Mouse (Mus musculus) frontal cortex, postnatal 14 days (tissue): Measurements from ENCODE around the gene Bst1.

ENCODE experiments used
- DNase-seq, 2 experiments: peaks; one replicate each; pipeline ENCODE4 v3.0.0; 2022; ENCODE audit warnings: low spot score in 2 of 2

The Bst1 gene

DNA sequence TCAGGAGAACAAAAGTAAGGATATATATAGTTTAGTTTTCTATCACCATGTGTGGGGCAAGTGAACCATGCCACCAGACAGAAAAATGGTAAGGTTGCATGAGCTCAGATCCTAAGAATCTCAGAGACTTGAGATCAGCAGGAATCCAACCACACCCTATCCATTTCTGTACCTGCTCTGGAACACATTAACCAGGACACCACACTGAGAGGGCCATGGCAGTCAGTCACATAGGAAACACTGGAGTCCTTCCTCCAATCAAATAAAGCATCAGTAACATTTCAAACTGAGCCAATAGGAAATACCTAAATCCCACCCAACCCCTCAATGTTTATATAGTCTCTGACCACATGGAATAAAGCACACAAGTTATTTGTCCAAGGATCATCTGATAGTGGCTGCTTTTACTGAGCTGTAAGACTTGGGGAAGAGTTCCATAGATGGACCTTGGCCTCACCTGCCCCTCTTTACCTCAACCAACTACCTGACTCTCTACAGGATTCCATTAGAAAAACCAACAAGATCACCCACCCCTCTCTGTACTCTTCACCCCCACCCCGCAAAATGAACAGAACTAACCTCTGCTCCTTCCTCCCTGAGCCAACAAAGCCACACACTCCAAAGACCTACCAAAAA is 8.1 kb upstream of the Bst1 start:
- no peak for DNase-seq

DNA sequence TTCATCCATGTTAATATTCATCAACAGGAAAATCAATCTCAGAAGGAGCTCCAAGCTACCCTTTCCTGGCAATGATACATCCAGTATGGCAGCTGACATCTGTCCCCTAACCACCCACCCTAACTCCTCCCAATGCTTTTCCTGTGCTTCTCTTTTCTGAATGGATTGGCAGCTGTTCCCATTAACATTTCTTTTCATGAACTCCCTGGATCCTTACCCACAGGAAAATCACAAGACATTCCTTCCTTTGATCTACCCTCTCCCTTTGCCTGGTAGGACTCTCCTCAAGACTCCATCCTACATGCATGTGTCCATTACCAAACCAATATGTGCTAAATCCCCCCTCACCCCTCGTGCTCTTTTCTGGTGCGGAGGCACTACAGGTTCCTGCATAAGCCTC is 4.1 kb upstream of the Bst1 start:
- no peak for DNase-seq

DNA sequence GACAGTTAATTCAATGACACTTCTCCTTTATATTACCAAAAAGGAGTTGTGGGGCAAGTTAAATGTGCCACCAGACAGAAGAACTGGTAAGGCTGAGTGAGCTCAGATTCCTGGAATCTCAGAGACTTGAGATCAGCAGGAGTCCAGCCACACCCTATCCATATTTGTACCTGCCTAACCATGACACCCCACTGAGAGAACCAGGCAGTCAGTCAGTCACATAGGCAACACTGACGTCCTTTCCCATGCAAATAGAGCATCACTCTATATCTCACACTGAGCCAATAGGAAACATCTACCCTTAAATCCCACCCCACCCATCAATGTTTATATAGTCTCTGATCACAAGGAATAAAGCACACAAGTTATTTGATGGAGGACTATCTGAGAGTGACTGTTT is 2.9 kb upstream of the Bst1 start:
- DNase-seq: no peak

DNA sequence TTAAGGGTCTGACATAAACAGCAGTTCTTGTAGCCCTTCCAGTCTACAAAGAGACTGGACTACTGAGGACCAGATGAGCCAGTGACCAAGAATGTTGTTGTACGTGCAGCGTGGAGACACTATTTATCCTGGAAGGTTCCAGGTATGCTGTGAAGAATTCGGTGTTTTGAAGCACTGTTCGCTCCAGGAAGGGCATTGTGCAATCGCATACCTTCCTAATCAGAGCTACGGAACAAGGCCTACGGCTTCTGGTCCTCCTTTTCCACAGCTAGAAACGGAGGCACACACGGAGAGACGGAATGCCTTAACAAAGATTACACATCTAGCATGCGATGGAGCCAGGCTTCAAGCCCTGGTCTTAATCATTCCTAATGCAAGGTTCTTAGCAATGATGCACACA is 2.1 kb downstream of the Bst1 start:
- DNase-seq: no peak

DNA sequence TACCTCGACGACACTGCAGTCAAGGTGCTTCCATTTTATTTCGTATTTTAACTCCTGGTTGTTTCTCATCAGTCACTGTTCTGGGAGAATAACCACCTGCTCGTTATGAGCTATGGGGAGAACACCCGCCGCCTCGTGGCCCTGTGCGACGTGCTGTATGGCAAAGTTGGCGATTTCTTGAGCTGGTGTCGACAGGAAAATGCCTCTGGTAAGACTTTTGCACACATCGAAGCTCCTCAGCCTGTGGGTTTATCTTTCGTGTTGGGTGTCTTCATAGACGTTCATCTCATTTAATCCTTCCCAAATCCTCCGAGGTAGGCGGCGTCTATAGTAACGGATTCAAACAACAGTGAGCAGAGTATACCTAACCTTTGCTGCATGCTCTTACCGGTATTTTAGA is 2.9 kb downstream of the Bst1 start, which contains the start of gene Fbxl5:
Gene Fbxl5 (minus strand): TSS at position 101 of the 400 bp plus-strand sequence.
- no peak for DNase-seq

DNA sequence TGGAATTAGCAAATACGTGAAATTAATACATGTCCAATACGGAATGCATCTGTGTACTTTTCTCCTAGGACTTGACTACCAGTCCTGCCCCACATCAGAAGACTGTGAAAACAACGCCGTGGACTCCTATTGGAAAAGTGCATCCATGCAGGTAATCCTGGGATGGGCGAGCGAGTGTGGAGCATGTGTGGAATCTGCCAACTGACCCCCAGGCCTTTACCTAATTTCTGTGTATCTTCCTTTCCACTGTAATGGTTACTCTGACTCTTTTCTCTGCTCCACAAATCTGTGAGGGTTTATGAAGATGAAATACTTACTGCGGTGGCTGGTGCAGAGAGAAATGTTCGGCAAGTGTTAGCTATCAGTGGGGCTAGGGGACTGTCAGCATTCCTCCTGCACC is 3.5 kb downstream of the Bst1 start:
- no peak for DNase-seq

DNA sequence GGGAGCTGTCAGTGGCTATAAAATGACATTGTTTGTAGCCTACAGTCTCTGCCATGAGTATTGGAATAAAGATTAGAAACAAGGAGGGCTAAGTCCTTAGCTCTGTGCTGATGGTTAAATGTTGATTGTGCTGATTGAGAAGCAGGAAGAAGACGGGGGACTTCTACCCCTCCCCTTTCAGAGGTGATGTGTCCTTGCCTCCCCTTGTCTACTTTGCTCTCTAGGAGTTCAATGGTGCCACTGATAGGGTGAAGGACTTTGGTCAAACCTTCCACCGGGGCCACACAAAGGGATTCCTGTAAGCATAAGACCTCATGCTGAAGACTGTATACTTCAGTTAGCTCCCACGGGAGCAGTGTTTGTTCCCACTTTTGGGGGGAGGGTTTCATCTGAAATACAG is 4.1 kb downstream of the Bst1 start:
- DNase-seq: no peak

DNA sequence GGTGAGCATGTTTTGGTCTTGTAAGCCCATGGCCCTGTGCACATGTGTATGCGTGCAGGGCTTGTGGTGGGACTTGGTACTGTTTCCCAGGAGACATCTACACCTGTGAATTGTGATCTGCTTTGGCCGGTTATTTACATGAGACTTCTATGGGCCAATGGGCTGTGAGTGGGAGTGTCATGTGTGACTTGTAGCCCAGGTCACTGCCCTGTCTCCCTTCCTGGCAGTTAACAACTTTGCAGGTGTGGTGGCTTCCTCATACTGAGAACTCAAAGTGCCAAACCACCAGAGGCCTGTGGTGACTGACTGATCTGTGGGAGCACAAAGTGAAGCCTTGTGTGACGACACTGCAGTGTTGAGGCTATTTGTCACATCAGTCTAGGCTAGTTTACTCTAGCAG is 5.9 kb downstream of the Bst1 start:
- DNase-seq: no peak

DNA sequence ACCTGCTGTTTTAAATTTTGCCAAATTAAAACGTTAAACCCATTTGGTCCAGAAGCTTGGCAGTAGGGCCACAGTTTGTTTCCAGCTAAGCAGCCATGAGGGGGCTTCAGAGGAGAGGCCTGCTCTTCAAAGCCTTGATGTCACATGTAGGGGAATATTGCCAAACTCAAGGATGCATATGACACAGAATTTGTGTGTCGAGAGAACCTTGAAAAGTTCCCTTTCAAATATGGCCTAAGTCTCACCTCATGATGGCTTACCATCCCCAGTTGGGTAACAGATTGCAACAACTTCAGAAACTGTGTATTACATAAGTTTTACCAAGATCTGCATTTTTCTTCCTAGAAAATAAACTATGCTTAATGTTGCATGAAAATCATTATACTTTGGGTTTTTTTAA is 8.2 kb downstream of the Bst1 start:
- no peak for DNase-seq

DNA sequence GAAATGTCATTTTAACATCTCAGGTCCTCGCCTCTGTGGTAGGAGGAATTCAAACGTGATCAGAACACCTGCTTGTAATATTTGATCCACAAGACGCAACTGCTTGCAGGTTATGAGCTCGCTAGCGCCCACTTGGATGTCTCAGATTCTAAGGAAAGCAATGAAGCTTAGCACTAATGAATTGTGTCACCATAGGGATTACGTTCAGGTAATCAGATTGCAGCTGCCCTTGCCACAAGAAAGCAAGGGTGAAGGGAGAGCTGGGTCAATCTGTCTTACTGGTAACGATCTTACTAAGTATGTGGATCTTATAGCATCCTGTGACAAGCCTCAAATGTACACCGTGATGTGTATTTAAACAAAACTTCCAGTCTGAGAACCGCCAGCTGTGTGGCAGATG is 8.7 kb downstream of the Bst1 start:
- no peak for DNase-seq

DNA sequence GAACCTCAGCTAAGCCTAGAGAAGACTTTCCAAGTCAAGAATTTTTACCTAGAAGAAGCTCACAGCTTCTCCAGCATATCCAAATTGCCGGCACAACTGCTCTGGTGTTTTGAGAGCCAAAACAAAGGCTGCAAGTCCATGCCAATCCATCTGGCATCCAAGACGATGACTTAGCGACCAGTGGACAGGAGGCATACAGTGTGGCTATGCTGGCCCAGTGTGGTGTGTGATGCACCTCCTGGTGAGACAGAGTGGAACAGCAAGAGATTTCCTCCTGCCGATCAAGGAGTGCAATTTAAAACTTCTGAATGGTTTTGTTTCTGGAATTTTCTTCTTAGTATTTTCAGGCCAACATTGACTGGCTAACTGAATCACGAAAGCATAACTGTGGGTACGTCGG is 17.9 kb downstream of the Bst1 start:
- DNase-seq: no peak

DNA sequence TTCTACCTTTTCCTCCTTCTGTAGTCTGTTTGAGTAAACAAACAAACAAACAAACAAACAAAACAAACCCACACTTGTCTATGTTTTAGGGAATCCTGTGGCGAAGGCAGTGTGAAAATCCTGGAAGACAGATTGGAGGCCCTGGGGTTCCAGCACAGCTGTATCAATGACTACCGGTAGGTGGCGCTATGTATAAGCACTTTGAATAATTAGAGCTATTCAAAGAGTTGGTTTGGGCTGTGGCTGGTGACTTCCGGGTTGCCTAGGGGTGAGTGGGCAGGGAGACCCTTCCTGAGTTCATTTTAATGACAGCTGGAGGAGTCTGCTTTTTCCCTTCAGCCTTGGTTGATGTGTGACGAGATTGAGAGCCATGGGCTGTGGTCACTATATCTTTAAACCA is 18.7 kb downstream of the Bst1 start:
- peak in 1 of 2 experiments; percentile 20 for DNase-seq

DNA sequence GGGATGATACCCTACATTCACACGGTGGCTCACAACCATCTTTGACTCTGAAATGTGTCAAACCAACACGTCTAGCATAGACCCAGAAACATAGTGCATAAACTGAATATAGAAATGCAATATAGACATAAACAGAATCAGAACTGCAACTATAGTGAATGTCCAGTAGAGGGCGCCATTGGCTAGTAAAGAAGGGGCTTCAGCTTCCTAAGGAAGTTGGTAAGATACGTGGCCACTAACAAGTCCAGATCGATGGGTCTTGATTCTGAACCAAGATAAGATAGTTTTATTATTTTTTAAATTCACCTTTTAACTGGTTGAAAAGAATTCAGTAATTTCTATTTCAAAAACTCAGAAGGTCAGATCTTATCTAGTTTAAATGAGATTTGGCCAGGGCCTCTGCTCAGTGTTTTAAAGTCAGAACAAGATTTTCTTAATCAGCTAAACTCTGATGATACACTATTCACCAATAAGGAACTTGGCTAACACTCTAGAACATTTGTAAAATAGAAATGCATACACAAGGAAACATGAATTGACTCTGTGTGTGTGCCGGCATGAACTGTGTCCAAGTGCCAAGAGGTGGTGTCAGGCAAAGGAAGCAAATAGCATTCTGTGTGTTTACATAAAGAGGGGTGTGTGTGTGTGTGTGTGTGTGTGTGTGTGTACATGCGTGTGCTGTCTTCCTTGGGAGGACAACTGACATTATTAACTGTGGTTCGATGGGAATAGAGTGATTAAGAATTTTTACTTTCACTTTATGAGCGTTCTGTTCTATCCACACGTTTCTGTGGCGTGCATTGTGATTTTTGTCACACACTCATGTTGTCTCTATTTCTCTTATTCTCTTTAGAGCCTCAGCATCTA is 22.7 kb downstream of the Bst1 start:
- DNase-seq: peak in 1 of 2 experiments; percentile 31

DNA sequence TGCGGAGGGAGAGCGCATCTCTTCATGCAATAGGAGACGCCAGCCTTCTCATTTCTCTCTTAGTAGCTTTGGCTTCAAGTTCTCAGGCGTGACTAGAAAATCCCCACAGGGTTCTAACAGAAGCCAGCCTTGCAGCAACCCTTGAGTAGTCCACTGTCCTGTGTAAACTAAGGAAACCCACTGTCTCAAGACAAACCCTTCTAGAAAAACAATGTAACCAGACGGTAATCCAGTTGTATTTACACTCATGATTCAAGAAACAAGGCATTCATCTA is 23.3 kb downstream of the Bst1 start:
- DNase-seq: no peak

DNA sequence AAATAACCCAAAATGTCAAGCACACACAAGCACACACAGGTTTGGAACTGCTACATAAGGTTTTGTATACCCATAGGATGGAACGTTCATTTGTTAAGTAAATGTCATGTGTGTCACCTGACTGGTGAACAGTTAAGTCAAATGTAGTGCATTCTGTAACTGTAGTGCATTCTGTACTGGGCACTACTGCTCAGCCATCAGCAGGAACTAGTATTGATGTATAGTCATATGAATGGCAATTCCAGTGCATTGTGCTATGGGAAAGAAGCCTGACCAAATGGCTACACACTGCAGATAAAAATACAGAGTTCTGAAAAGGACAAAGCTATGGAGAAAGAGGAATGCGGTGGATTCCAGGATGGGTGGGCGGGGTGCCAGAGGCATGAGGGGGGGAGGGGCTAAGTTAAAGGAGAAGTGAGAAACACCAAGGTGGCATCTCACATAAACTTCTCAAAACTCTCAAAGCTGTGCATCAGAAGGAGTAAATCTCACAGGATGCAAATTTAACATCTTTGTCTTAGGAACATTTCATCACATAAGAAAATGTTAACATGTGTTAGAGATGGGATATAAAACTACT is 24.0 kb downstream of the Bst1 start:
- no peak for DNase-seq

DNA sequence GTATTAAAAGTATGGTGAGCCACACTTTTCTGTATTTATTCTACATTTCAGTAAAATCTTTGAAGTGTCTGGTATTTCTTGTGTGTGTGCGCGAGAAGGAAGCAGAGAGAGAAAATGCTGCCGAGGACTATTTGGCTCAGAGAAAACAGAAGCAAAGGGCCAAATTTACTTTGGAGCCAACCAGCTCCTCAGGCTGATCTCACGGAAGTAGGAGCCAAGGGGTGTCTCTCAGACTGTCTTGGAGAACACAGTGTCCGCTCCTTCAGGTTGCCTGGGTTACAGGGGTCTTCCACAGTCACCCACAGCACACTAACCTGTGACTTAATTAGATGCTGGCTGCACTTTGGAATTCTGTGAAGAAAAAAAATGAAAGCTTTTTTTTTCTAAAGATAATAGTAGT is 26.4 kb downstream of the Bst1 start:
- DNase-seq: no peak

DNA sequence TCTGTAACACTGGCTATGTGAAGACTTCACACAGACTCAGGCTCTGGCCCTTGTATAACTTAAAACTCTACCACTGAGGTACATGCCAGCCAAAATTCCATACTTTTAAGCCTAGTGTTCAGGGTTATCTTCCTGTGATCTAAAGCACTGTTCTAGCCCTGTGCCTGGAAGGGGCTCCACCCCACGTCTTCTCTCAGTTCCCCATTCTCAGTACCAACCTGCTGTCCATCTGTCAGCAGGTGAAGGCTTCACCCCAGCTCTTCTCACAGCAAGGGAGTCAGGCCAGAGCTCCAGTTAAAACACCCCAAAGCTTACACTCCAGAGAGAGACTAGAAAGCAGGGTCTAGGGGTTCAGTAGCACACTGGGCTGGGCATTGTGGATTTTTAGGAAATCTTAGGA is 27.0 kb downstream of the Bst1 start:
- DNase-seq: no peak

DNA sequence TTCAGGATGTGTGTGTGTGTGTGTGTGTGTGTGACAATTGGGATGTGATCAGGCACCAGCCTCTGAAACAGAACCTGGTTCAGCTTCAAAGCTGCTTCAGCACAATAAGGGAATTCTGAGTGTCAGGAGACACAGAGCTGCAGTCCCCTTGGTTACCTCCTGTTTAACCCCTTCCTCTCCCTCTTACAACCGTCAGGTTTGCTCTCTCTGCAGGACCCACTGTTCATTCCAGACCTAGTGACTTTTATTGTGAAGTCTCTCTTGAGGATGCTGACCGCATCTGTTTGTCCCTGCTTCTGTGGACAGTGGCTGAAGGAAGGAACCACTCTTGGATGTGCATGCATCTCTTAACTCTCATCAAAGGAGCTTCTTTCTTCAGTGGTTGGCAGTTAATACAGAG is 27.5 kb downstream of the Bst1 start:
- DNase-seq: no peak

DNA sequence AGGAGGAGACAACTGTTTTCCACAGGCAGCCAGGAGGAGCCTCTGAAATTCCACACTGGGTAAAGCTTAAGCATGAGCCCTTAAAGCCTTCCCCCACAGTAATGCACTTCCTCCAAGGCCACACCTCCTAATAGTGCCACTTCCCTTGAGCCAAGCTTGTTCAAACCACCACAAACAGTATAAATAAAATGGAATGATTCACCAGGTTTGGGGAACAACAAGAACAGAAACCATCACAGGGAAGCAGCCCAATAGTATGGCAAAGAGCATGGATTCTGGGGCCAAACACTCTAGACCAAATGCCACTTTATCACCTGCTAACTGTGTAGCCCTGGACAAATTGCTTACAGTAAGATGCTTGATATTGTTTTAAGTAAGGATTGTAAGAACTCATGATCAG is 28.9 kb downstream of the Bst1 start:
- no peak for DNase-seq

DNA sequence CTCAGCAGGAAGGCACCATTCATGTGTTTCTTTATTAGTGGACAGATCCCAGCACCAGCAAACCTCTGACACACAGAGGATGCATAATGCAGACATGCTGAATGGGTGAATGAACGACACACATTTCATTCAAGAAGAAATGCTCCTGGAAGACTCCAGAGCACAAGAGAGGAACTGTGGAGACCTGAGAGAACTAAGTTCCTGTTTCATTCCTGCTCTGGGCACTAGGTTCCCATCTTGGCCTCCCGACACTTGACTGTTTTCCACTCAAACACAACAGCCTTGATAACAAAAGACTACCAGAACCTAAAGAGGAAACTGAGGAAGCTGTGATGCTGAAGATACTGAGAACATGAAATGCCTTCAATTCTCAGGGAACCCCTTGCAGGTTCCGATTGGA is 29.6 kb downstream of the Bst1 start:
- DNase-seq: no peak

DNA sequence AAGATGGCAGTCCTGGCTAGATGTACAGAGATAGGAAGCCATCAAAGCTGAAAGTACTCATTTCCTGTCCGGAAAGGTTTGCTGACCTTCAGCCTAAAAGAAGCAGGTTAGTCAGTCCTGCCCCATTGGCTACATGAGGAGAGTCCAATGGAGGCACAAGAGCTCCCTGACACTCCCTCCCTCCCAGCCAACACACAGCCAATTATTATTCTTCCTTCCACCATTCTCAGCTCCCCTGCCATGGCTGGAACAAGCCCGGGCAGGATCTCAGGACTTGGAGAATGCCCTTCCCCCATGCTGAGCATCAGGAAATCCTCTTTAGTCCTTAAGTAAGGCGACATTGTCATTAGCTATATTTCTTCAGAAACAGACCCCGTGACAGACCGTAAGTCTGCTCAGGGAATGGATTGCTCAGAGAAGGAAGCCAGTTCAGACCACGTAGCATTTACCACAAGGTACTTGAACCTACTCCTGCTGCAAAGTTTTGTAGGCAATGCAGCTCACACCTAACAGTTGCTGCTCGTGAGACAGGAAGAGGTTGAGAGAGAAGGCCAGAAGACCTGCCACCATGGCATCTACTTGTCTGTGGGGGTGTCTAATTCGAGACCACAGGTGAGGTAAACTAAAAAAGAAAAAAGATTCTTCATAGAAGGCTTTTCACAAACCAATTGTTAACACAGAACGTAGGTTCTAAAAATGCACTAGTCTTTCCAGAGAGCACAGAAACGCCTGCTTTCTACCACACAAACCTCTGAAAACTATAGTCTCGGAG is 34.6 kb downstream of the Bst1 start:
- no peak for DNase-seq

DNA sequence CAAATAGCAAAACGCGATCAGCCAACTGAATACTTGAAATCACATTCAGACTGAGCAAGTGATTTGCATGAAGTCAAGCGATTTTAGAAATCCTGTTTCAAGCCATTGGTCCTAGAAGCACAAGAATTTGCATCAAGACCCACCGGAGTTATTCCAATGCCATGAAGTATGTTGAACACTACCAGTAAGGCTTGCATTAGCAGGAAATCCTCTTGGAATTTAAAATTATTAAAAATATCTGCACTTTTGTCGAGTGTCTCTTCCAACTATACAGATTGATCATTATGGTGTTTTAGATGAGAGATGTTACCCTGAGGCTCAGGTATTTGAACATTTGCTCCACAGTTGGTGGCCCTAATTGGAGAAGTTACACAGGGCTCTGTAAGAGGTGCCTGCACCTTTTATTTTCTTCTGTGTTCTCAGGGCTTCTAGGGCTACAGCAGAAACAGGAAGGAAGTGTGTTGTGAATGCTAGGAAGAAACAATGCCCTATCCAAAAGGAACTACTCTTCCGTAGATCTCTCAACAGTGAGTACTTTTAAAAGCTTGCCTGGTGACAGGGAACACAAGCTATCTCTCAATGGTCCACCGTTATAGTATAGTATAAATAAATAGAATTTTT is 35.3 kb downstream of the Bst1 start:
- DNase-seq: no peak
